Mouse (Mus musculus): ENCODE data around the gene Zdbf2. TPM values are rescaled to one million over a fixed set of nuclear protein-coding genes. Genes with fewer than 3 reads are reported as not detected.
"Not testable (repeated sequence)": the region's sequence is repeated elsewhere in the genome, so short reads cannot be mapped to it uniquely, and the experiment has no call there.

Gene Zdbf2
- polyA plus RNA-seq, 1 experiment from 2014 or later = 5.7 TPM

DNA sequence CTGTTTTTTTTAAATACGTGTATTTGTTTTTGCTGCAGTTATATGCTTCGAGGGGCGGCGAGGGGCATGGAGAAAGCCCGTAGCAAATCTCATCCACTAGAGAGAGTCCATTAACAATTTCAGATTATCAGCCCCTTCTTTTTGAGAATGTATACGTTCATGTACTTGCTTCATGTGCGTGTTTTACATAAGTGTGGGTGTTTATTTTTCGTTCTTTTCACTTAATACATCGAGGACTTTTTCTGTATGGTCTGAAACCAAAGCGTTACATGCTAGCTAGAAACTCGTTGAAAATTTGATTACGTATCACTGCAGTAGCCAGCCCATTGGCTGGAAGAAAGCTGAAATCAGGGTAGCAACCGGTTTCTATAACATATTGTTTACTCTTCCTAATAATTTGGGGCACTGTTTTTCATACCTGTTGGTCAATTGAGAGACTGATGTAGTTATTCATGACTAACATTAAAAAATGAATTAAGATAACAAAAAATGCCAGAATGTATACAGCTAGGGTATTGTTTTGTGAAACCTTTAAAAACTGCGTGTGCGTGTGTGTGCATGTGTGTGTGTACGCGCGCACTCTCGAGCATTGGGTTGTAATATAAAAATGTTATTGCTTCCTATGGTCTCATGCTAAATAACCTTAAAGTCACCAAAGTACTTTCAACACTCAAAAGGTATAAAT lies 1.1 kb downstream of the Zdbf2 start:
- no peak for TF ChIP-seq CTCF (IDR thresholded peaks at IDR 0.05; ENCODE audit: low read depth)
- WGBS = 16% methylated on average over 19 of the region's 19 CpGs
- H3K27me3 ChIP-seq (ENCODE audit: insufficient read depth, low read length) = peaks cover 69% of the 10 kb centered on the region
- ATAC-seq (ENCODE audit: insufficient read depth) (no peak), DNase-seq (peak; percentile 46)
- H3K9me3 ChIP-seq (ENCODE audit: low read depth, low read length) = no peaks in the 10 kb centered on the region
- H3K36me3 ChIP-seq (ENCODE audit: insufficient read depth) = no peaks in the 10 kb centered on the region
- peak overlapping the region; percentile 70 for H3K4me2 ChIP-seq
- peak overlapping the region; percentile 67 for H3K9ac ChIP-seq
- H3K4me1 ChIP-seq (ENCODE audit: insufficient read depth) = no peaks in the 10 kb centered on the region
- no peak overlapping the region for H3K27ac ChIP-seq (ENCODE audit: low read depth)
- peak overlapping the region; percentile 53 for H3K4me3 ChIP-seq (ENCODE audit: low read depth, low read length)

DNA sequence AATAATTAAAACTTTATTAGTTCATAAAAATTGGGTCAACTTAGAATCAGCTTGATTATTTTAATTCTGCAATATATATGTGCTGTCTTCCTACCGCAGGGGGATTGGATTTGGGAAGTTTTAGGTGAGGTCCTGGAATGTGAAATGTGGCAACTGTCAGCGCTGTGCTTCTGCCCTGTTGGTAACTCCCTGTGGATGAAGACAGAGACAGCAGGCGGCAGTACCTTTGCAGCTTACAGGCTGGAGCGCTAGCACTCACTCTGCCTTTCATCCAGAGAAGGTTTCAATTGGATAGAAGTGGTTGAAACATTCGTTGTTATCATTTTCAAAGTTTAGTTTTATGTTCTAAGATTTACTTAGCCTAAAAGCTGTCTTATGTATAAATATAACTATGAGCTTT lies 5.0 kb downstream of the Zdbf2 start:
- Histone ChIP-seq H3K4me2 (no peak overlapping the region), H3K9ac (no peak overlapping the region), H3K9me3 (ENCODE audit: low read depth, low read length) (no peaks in the 10 kb centered on the region), H3K4me3 (ENCODE audit: low read depth, low read length) (no peak overlapping the region), H3K4me1 (ENCODE audit: insufficient read depth) (no peaks in the 10 kb centered on the region), H3K36me3 (ENCODE audit: insufficient read depth) (no peaks in the 10 kb centered on the region), H3K27ac (ENCODE audit: low read depth) (no peak overlapping the region), H3K27me3 (ENCODE audit: insufficient read depth, low read length) (peaks cover 36% of the 10 kb centered on the region)
- TF ChIP-seq CTCF (IDR thresholded peaks at IDR 0.05; ENCODE audit: low read depth) = no peak
- WGBS = 40% methylated on average over 5 of the region's 5 CpGs
- DNase-seq = no peak
- ATAC-seq (ENCODE audit: insufficient read depth) = no peak

DNA sequence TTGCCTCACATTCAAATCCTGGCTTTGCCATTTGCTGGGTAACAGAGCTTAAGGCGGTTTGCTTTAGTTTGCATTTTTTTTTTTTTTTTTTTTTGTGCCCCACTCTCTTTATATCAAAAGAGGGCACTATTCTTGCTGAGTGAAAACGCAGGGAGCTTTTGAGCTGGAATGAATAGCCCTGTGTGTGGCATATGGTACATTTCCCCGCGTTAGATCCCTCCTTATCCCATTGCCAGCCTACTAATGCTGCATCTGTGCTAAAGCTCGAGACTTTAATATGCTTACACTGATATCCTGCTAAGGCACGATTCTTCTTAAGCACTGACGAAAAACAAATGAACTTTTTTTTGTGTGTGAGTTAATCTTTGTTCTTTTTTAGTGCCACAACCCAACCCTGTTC lies 20.9 kb downstream of the Zdbf2 start:
- no peak overlapping the region for H3K4me3 ChIP-seq (ENCODE audit: low read depth, low read length)
- H3K27me3 ChIP-seq (ENCODE audit: insufficient read depth, low read length) = no peaks in the 10 kb centered on the region
- WGBS = 58% methylated on average over 7 of the region's 7 CpGs
- ATAC-seq (ENCODE audit: insufficient read depth) (no peak), DNase-seq (no peak)
- no peak overlapping the region for H3K9ac ChIP-seq
- H3K36me3 ChIP-seq (ENCODE audit: insufficient read depth) = no peaks in the 10 kb centered on the region
- no peak overlapping the region for H3K27ac ChIP-seq (ENCODE audit: low read depth)
- no peaks in the 10 kb centered on the region for H3K4me1 ChIP-seq (ENCODE audit: insufficient read depth)
- no peak overlapping the region for H3K4me2 ChIP-seq
- no peak for TF ChIP-seq CTCF (IDR thresholded peaks at IDR 0.05; ENCODE audit: low read depth)
- no peaks in the 10 kb centered on the region for H3K9me3 ChIP-seq (ENCODE audit: low read depth, low read length)

DNA sequence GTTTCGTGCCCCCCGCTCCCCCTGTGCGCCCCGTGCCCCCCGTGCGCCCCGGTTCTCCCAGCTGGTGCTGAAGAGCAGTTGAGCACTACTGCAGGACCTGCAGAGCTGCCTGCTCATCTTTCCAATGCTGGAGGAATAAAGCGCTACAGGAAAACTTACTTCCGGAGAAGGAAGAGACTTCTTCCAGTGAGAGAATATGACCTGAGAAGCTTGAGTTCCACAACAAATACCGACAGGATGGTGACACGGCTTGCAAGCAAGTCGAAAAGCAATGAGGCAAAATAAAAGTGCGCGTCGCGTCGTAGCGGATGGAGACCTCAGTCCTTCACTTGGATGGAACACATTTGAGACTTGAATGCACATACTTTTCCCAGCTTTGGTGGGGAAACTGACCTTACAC lies 36.6 kb downstream of the Zdbf2 start:
- Histone ChIP-seq H3K27me3 (ENCODE audit: insufficient read depth, low read length) (peaks cover 11% of the 10 kb centered on the region), H3K4me3 (ENCODE audit: low read depth, low read length) (no peak overlapping the region), H3K27ac (ENCODE audit: low read depth) (no peak overlapping the region), H3K36me3 (ENCODE audit: insufficient read depth) (no peaks in the 10 kb centered on the region), H3K9me3 (ENCODE audit: low read depth, low read length) (no peaks in the 10 kb centered on the region), H3K4me2 (peak overlapping the region; percentile 47), H3K4me1 (ENCODE audit: insufficient read depth) (no peaks in the 10 kb centered on the region), H3K9ac (no peak overlapping the region)
- peak; percentile 16 for DNase-seq
- 43% methylated on average over 18 of the region's 18 CpGs for WGBS
- no peak for TF ChIP-seq CTCF (IDR thresholded peaks at IDR 0.05; ENCODE audit: low read depth)
- no peak for ATAC-seq (ENCODE audit: insufficient read depth)

DNA sequence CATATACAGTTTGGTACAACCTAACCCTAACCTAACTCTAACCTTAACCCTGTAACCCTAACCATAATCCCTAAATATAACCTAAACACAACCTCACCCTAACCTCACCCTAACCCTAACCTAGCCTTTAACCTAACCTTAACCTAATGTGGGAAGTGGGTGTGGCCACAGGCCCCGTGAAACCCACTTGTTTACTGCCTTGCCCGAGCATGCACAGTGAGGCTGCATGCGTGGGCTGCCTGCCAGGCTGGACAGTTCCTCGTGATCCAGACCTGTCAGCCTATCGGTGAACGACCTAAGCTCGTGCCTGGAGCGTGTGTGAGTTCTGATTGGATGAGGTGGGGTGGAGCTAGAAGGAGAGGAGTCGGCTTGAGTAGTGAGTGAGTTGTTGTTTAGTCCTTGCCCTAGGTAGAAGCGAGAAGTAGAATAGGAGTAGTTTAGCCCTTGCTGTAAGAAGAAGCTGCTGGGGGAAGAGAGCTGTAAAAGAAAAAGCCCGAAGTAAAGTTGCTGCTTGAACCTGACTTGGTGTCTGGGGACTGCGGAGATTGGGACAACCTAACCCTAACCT lies 50.6 kb downstream of the Zdbf2 start:
- H3K27me3 ChIP-seq (ENCODE audit: insufficient read depth, low read length); DNase-seq; H3K4me3 ChIP-seq (ENCODE audit: low read depth, low read length); H3K27ac ChIP-seq (ENCODE audit: low read depth); H3K9me3 ChIP-seq (ENCODE audit: low read depth, low read length); ATAC-seq (ENCODE audit: insufficient read depth); H3K9ac ChIP-seq; H3K4me1 ChIP-seq (ENCODE audit: insufficient read depth); H3K4me2 ChIP-seq; H3K36me3 ChIP-seq (ENCODE audit: insufficient read depth): not testable (repeated sequence)
- 41% methylated on average over 12 of the region's 12 CpGs for WGBS

Small RNA genes within 50 kb of the gene (microRNA-seq; reads per million reads assigned to microRNA genes)
- not detected for gene Gm24513 (ENCODE audit: borderline number of aligned reads)

Other genes with a start within 250 kb of the Zdbf2 start
- 15.1 and 15.4 TPM in 2 replicates for gene Ino80d, start 158.6 kb upstream of the Zdbf2 start, polyA plus RNA-seq (2014; fragmentation: Nextera tagmentation; extraction: Ambion mirVana)
- 660 and 695 TPM in 2 replicates for gene Eef1b2, start 96.4 kb upstream of the Zdbf2 start, polyA plus RNA-seq (2014; fragmentation: Nextera tagmentation; extraction: Ambion mirVana)
- gene Ndufs1, start 96.4 kb upstream of the Zdbf2 start, polyA plus RNA-seq (2014; fragmentation: Nextera tagmentation; extraction: Ambion mirVana) = 132 and 135 TPM in 2 replicates
- gene Gpr1, start 58.7 kb upstream of the Zdbf2 start, polyA plus RNA-seq (2014; fragmentation: Nextera tagmentation; extraction: Ambion mirVana) = not detected in 2 replicates
- 1.2 and 1.3 TPM in 2 replicates for gene Adam23, start 172.6 kb downstream of the Zdbf2 start, polyA plus RNA-seq (2014; fragmentation: Nextera tagmentation; extraction: Ambion mirVana)

Data from lung, embryonic 14.5 days (tissue).